Mouse (Mus musculus): ENCODE data around the gene Dgkz.

The Dgkz gene

DNA sequence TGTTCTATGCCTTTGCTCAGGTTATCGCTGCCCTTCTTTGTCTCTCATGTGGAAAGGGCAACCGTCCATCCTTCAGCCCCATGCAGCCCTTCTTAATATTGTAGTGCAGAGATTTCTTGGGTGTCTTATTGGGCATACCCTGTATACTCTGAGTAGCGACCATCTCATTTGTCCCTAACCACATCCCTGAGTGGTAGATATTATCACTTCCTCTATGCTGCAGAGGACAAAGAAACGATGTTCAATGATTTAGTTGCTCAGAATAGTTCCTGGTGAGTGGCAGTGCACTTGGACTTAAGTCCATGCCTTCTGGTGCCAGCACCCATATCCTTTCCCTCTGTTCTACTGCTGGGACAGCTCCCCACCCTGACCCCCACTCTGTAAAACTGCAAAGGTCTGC, 2.3 kb upstream of the Dgkz start:
- TF ChIP-seq GATA4 (IDR thresholded peaks at IDR 0.05; ENCODE audit: insufficient replicate concordance, low read length), result no peak

DNA sequence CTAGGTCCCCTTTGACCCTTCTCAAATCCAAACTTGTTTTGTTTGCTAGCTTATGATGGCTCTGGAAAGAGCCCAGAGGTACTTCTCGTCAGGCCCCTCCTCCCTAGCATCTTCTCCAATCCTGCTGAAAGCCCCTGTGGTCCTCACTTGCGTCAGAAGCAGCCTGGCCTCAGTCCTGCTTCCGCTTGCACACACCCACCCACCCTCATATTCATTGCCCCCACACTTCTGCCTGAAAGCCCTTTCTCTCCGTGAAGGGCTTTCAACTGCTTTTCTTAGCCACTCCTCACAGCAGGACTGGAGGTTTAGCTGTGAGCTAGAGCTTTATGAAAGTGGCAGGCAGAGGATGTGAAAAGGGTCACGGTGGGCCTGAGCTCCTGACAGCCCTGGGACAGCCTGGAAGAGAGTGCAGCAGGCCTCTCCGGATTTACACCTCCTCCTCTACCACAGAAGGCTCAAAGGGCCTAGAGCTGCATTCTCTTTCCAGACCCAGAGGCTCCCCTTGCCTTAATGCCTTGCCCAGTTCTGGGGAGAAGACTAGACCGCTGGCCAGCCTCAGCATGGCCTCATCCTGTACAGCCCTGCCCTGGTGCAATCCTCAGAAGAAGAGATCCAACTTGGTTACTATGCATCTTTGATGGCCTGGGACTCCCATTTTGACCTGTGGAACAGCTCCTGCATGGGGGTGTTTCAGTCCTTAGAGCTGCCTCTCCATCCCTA, 2.1 kb downstream of the Dgkz start:
- no peak for TF ChIP-seq GATA4 (IDR thresholded peaks at IDR 0.05; ENCODE audit: insufficient replicate concordance, low read length)

DNA sequence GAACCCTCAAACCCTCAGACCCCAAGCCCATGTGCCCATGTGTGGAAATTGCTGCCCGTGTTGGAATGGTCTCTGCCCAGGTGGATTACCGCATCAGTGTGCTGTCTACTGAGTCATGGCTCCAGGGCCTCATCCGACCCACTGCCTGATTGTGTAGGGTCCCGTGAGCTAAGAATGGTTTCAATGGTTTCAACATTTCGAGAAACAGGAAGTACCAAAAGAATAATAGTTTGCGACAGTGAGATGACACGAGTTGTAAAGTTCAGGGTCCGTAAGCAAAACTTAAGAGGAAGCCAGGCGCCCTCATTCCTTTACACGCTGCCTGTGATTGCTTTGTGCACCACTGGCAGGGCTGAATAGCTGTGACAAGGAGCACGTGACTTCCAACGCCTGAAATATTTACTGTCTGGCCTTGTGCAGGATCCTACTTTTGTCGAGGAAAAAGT, 3.5 kb downstream of the Dgkz start:
- no peak for TF ChIP-seq GATA4 (IDR thresholded peaks at IDR 0.05; ENCODE audit: insufficient replicate concordance, low read length)

DNA sequence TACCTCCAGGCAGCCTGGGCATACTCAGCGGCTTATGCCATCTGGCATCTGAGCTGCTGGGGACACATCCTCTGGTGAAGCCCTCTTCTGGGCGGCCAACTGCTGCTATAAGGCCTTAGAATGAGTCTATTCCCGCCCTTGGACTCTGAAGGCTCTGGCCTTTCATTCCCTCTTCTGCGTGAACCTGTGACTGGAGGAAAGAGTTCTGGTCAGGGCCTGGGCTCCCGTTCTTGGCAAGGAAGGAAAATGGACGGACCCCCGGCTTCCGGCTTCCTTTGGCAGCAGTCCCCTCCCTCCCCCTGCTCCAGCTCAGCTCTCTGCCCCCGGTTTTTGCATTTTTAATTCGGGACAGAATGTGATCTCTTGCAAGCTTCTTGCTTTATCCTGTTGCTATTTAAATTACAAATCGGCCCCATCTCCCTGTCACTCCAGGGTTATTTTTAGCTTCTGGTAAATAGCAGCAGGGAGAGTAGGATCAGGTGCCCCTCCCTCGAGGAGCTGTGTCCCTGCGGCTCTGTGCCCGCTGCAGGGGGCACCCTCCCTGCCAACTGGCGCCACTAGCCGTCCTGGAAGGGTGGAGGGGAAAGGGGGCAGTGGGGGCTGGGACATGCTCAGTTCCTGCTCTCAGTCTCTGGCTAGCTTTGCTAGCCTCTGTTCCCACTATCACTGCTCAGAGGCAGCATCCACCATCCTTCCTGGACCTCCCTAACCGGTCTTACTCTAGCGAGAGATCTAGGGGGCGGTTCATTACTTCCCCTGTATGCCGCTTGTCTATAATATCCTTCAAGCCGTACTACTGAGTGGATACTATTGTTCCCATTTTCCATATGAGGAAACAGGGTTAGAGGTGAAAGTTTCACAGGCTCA, 4.2 kb downstream of the Dgkz start:
- no peak for TF ChIP-seq GATA4 (IDR thresholded peaks at IDR 0.05; ENCODE audit: insufficient replicate concordance, low read length)

DNA sequence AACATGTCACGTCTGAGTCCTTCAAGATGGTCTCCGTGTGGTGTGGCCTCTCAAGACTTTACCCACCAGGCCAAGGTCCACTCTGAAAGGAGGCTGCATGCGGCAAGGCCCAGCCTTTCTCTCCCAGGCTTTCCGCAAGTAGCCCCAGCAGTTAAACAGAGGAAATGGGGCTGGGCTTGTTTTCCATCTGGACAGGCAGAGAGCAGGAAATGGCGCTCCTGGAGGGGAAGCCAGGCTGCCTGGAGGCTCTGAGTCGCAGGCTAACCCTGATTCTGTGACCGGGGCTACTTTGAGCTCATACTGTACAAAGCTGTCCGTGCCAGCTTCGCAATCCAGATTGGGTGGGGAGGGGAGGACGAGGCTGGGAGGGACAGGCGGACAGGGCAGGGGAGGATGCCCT, 7.7 kb downstream of the Dgkz start:
- TF ChIP-seq GATA4 (IDR thresholded peaks at IDR 0.05; ENCODE audit: insufficient replicate concordance, low read length), result no peak

DNA sequence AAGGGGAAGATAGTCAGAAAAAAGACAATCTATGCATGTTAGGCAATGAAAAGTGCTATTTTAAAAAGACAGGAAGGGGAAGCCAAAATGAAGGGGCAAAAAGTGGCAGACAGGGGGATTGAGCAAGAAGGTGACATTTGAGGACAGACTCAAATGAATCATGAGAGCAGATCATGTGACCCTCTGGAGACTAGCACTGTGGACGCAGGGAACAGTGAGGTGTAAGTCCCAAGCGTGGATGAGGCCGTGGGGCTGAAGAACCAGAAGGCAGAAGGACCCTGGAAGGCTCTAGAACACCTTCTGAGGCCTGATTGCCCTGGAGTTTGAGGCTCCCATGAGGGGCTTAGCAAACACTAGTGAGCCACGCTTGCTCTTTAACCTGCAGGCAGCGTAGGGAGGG, 9.3 kb downstream of the Dgkz start:
- no peak for TF ChIP-seq GATA4 (IDR thresholded peaks at IDR 0.05; ENCODE audit: insufficient replicate concordance, low read length)

DNA sequence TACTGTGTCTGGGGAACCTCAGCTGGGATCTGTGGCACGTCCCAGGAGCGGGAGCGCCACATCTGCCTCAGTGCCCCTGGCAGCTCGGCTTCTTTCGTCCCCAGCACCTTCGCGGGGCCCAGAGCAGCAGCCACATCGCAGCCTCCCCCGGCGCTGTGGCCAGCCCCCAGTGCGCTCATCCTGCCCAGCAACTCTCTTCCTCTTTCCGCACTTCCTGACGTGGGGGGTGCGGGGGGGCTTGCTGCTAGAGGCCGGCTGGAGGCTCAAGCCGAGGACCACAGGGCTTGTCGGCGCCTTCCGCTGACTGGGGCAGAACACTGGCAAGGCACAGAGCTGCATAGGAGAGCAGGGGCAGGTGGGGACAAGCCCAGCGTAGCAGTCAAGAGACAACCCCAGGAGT, 10.2 kb downstream of the Dgkz start:
- peak; percentile 50; the same call in 1 of the 2 replicates for TF ChIP-seq GATA4 (IDR thresholded peaks at IDR 0.05; ENCODE audit: insufficient replicate concordance, low read length)

DNA sequence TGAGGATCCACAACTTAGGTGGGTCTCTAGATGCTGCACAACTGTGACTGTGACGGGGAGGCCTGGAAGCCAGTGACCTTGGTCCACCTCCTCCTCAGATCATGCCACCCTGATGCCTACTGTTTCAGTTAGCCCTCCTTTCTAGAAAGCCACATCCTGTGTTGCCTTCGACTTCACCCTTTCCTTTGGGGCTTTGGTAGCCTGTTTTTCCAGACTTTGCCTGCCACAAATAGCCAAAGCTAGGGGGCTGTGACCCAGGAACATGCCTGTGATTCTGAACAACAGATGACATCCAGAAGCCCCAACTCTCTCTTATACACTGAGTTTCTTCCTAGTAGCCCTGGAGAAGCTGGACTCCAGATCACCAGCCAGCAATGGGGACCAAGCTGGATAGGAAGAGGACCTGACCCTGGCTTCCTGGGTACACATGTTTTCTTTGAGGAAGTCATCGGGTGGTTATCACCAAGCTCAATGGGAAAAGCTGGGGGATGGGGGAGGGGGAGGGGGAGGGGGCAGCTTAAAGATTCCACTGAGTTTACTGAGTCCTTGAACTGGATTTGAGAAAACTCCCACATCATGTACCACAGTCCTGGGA, 11.0 kb downstream of the Dgkz start:
- no peak for TF ChIP-seq GATA4 (IDR thresholded peaks at IDR 0.05; ENCODE audit: insufficient replicate concordance, low read length)

DNA sequence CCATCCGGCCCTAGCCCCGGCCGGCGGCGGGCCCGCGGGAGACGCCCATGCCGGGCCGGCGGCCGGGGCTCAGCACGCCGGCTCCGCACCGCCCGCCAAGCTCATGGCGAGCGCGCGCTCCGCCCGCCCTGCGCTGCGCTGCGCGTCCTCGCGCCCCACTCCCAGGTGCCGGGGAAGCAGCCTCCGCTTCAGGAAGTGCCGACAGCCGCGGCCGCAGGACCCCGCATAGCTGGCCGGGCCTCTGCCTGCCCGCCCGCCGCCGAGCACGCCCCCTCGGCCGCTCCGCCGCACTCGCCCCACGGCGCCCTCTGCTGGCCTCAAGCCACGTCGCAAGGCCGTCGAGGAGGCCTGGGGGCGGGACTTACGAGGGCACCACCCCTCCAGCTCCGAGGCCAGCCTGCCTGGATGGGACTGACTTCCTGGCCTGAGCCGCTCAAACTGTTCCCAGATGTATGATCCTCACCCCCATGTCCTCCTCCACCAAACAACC, 12.2 kb downstream of the Dgkz start:
- TF ChIP-seq GATA4 (IDR thresholded peaks at IDR 0.05; ENCODE audit: insufficient replicate concordance, low read length), result no peak; the same call in 1 of the 2 replicates

DNA sequence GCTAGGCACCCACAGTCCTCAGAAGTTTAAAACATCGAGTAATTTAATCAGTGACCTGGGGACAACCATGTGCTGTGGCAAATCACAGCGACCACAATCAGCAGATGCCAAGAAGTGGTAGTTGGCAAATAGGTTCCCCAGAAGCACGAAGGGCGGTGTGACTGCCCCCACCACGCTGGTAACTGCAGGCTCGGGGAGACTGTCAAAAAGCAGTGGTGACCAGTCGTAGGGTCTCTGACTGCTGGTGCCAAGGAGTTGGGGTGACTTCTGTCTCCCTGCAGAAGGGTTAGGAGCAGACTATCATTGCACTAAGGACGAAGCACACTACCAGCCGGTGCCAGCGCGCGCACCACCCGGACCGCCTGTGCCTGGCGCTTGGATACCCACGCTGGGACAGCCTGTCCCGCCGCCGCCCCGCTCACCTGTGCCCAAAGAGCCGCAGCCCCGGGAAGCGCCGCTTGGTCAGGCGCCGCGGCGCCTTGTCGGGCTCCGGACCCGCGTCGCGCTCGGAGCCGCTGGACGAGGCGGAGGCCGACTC, 12.7 kb downstream of the Dgkz start:
- TF ChIP-seq GATA4 (IDR thresholded peaks at IDR 0.05; ENCODE audit: insufficient replicate concordance, low read length), result no peak

DNA sequence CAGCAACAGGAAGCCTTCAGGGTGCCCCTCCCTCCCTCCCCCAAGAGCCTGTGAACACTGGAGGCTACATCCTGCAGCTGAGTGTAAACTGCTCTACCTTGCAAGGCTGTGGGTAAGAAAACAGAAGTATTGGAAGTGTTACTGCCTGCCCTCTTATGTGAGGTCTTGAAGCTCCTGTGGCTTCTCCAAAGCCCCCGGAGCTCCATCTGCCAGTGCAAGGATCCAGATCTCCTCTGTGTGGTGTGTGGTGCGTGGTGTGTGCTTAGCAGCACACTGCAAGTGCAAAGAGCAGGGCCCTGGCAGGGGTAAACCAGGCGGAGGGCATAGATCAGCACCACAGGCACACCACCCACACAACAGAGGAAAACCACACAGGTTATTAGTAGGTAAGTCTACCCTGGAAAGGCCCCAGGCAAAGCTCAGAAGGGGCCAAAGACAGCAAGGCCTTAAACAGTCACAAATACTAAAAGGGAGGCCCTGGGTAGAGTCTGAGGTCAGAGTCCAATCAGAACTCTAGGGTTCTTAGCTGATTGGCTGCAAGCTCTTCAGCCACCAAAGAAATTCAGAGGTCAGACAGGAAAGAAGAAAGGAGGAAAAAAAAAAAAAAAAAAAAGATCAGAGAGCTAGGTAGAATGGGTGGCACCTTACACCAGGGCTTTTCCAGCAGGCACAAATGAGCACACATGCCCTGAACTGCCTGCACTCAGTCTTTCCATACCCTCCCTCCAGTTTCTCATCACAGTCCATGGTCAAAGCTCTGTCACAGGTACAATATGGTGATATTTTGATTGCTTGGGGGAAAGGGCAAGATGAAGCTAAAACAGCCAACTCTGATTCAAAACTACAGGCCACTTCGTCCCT, 13.5 kb downstream of the Dgkz start:
- no peak for TF ChIP-seq GATA4 (IDR thresholded peaks at IDR 0.05; ENCODE audit: insufficient replicate concordance, low read length)

DNA sequence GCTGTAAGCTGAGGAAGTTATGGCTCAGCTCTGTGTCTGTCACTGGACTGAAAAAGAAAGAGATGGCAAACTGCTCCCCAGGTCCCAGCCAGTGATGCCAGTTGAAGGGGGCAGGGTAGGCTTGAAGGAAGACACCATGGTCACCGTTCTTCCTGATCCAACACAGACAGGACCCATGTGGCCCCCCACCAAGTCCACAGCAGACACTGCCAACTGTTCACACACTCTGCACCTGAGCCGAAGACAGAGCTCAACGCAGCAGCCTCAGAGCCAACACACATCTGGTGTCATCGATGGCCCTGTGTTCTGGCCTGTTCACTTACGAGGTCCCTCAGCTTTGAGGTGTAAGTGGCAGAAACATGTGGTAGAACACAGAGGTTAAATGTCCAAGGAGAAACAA, 15.2 kb downstream of the Dgkz start:
- no peak for TF ChIP-seq GATA4 (IDR thresholded peaks at IDR 0.05; ENCODE audit: insufficient replicate concordance, low read length)

DNA sequence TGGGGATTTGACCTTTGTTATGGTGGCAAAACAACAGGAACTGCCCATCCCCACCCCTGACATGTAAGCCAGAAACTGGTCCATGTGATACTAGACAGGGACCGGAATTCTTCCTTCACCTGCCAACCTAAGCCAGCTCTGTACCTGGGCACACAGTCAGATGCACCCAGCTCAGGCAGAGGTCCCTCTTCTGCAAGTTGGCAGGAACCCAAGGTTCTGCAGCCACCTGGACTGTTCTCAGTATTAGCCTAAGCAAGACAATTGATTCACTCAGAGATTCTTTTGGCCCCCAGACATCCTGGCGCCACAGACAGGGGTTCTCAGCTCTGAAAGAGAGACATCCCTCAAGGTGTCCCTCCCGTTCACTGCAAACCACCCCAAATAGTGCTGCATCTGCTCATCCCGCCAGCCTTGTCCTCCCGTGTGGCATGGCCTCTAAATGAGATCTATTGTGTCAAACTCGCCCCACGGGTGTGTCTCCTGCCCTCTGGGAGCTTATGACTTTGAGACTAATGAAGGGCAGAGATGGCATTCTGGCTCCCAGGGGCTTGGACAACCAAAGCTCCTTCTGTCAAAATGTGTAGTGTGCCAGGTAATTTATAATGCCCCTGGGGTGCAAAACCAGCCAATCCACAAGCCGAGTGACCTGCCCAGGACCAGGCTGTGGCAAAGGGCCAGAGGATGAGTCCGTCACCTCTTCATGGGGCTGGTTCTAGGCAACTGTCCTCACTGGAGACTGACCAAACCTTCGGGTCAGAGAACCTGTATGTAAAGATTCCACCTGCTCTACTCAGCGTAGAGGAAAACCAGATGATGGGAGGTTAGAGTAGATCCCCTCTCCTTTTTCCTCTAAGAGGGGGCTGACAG, 15.9 kb downstream of the Dgkz start:
- no peak for TF ChIP-seq GATA4 (IDR thresholded peaks at IDR 0.05; ENCODE audit: insufficient replicate concordance, low read length)

Data from liver, adult (tissue).